Mouse (Mus musculus): Measurements from ENCODE around the gene Abca13. TPM values are rescaled to one million over a fixed set of nuclear protein-coding genes. Genes with fewer than 3 reads are reported as not detected.

Abca13 gene
- polyA plus RNA-seq, 1 experiment = 9.4 TPM

DNA sequence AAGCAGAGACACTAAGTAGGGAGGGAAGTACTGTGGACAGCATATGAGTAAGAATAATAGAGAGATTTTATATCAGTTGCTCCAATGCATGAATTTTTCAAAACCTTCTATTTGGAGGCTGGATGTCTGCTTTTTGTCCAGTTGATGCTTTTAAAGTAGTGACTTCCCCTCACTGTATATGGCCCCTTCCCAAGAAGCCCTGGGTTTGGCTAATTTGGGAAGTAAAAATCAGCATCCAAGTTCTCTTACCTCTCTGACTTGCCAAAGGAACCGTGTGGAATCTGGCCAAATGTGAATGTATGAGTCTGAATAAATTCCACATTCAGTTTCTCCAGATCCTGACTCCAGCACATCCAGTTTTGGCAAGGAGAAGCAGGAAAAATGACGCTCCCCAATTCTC is 228.5 kb downstream of the Abca13 start:
- Histone ChIP-seq H3K4me1 (ENCODE audit: control insufficient read depth, insufficient read depth, low read length) (no peaks in the 10 kb centered on the region), H3K4me3 (replicated peaks; ENCODE audit: control insufficient read depth, low read depth, low read length) (no peak overlapping the region), H3K27ac (ENCODE audit: control insufficient read depth, insufficient read depth, low read depth, low read length, poor library complexity) (no peak overlapping the region)
- TF ChIP-seq CTCF (IDR thresholded peaks at IDR 0.05; ENCODE audit: control insufficient read depth, insufficient read depth, low read length) = no peak
- TF ChIP-seq POLR2A (IDR thresholded peaks at IDR 0.05; ENCODE audit: borderline replicate concordance, control insufficient read depth, low read depth, low read length) = no peak
- 48% methylated on average over 2 of the region's 2 CpGs for WGBS

DNA sequence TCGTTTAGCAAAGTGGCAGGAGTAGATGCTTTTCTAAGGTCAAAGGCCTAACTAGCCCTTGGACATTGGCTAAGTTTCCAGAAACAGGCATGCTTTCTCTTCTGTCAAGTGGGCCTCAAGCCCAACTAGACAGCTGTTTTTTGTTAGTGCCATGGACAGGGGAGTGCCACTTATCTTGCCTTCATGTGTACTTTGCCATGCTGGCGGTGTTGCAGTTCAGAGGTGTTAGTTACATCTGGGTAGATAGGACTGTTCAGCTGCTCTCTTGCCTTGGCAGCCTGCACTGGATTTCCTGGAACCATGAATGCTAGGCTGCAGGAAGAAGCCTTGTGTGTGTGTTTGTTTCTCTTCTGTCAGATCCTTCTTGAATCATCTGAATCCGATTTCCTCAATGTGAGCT is 235.7 kb downstream of the Abca13 start:
- Histone ChIP-seq H3K27ac (ENCODE audit: control insufficient read depth, insufficient read depth, low read depth, low read length, poor library complexity) (no peak overlapping the region), H3K4me3 (replicated peaks; ENCODE audit: control insufficient read depth, low read depth, low read length) (no peak overlapping the region), H3K4me1 (ENCODE audit: control insufficient read depth, insufficient read depth, low read length) (no peaks in the 10 kb centered on the region)
- TF ChIP-seq CTCF (IDR thresholded peaks at IDR 0.05; ENCODE audit: control insufficient read depth, insufficient read depth, low read length) = no peak
- no peak for TF ChIP-seq POLR2A (IDR thresholded peaks at IDR 0.05; ENCODE audit: borderline replicate concordance, control insufficient read depth, low read depth, low read length)
- WGBS = 65% methylated on average over 3 of the region's 3 CpGs

DNA sequence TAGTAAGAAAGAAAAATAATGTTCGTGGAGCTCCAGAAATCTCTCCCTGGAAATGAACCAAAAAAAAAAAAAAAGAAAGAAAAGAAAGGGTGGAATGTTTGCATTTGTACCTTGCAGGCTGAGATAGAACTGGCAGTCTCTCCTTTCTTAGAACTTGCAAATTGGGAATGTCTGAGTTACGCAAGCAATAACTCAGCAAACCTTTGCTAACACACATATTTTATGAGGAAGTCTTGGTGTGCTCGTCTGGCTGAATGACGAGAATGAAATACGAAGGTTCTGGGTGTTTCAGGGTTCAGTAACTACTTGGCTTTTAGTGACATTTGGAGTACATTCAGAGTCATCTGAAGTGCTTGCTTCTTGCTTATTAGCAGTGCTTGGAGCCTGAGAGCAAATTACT is 241.1 kb downstream of the Abca13 start:
- H3K27ac ChIP-seq (ENCODE audit: control insufficient read depth, insufficient read depth, low read depth, low read length, poor library complexity) = no peak overlapping the region
- no peak overlapping the region for H3K4me3 ChIP-seq (replicated peaks; ENCODE audit: control insufficient read depth, low read depth, low read length)
- H3K4me1 ChIP-seq (ENCODE audit: control insufficient read depth, insufficient read depth, low read length) = no peaks in the 10 kb centered on the region
- TF ChIP-seq POLR2A (IDR thresholded peaks at IDR 0.05; ENCODE audit: borderline replicate concordance, control insufficient read depth, low read depth, low read length) = no peak
- no peak for TF ChIP-seq CTCF (IDR thresholded peaks at IDR 0.05; ENCODE audit: control insufficient read depth, insufficient read depth, low read length)
- 54% methylated on average over 5 of the region's 5 CpGs for WGBS

DNA sequence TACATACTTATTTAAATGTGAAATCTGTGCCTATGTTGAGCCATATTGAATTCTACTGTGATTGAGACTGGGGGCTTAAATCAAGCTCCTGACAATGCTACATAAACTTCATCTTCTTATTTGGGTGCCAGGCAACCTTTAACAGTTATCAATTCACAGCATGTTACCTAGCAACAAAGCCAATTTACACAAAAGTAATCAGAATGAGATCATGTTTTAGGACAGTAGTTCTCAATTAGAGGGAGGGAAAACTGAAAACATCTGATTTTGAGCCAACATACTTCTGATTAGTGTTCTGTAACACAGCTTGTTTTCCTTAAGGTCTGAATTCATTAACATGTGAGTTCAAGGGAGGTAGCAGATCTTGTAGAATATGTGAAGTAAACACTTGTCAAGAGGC is 244.9 kb downstream of the Abca13 start:
- TF ChIP-seq POLR2A (IDR thresholded peaks at IDR 0.05; ENCODE audit: borderline replicate concordance, control insufficient read depth, low read depth, low read length) = no peak
- no peak for TF ChIP-seq CTCF (IDR thresholded peaks at IDR 0.05; ENCODE audit: control insufficient read depth, insufficient read depth, low read length)
- no peak overlapping the region for H3K27ac ChIP-seq (ENCODE audit: control insufficient read depth, insufficient read depth, low read depth, low read length, poor library complexity)
- H3K4me1 ChIP-seq (ENCODE audit: control insufficient read depth, insufficient read depth, low read length) = no peaks in the 10 kb centered on the region
- no peak overlapping the region for H3K4me3 ChIP-seq (replicated peaks; ENCODE audit: control insufficient read depth, low read depth, low read length)

DNA sequence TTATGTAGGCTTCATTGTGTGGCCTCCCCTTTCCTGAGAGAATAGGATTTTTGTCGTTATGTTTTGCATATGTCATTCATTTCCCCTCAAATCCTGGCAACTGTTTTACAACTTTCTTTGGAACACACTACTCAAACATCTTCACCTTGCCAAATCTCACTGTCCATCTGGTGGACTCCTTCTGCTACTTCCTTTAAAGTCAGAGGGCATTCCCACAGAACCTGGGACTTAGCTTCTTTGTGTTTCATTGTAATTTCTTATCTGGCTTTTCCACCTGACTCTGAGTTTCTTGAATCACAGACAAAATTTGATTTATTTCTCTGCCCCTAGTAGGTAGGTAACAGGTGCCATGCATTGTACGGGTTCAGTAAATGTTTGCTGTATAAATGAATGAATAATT is 248.0 kb downstream of the Abca13 start:
- no peak overlapping the region for H3K4me3 ChIP-seq (replicated peaks; ENCODE audit: control insufficient read depth, low read depth, low read length)
- no peak overlapping the region for H3K27ac ChIP-seq (ENCODE audit: control insufficient read depth, insufficient read depth, low read depth, low read length, poor library complexity)
- WGBS = 28% methylated on average over 2 of the region's 2 CpGs
- TF ChIP-seq CTCF (IDR thresholded peaks at IDR 0.05; ENCODE audit: control insufficient read depth, insufficient read depth, low read length) = no peak
- TF ChIP-seq POLR2A (IDR thresholded peaks at IDR 0.05; ENCODE audit: borderline replicate concordance, control insufficient read depth, low read depth, low read length) = no peak
- no peaks in the 10 kb centered on the region for H3K4me1 ChIP-seq (ENCODE audit: control insufficient read depth, insufficient read depth, low read length)

DNA sequence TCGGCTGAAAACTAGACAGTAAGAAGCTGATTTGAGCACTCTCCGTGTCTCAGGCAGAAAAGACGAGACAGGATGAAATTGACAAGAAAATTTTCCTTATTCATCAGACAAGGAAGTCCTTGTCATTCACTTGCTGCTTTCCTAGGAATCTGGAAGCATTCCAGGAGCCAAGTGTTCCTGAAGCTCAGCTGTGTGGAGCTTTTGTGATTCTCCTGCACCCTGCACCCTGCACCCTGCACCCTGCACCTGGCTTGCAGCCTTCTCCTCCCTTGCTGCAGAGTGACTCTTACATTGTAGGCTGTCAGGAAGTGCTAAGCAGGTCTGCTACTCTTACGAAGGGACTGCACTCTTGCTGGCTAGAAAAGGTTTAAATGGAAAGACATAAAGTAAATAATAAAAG is 249.4 kb downstream of the Abca13 start:
- no peak overlapping the region for H3K4me3 ChIP-seq (replicated peaks; ENCODE audit: control insufficient read depth, low read depth, low read length)
- TF ChIP-seq CTCF (IDR thresholded peaks at IDR 0.05; ENCODE audit: control insufficient read depth, insufficient read depth, low read length) (no peak), POLR2A (IDR thresholded peaks at IDR 0.05; ENCODE audit: borderline replicate concordance, control insufficient read depth, low read depth, low read length) (no peak)
- no peaks in the 10 kb centered on the region for H3K4me1 ChIP-seq (ENCODE audit: control insufficient read depth, insufficient read depth, low read length)
- no peak overlapping the region for H3K27ac ChIP-seq (ENCODE audit: control insufficient read depth, insufficient read depth, low read depth, low read length, poor library complexity)
- 69% methylated on average over 4 of the region's 4 CpGs for WGBS

DNA sequence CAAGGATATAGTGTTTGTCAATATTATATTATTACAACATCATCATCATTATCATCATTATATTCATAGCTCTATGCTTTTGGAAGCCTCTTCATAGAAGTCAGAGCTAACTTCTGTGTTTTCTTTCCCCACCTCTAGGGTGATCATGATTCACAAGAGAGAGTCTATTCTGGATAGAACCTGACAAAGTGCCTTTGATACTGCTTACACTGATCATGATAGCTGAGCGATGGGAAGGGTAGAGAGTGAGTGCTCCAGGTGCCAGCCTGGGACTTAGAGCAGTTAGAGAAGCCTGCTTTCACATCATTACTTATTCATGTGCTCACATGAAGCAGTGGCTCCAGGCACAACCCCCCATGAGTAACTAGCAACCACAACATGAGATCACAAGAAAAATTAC is 280.7 kb downstream of the Abca13 start:
- TF ChIP-seq POLR2A (IDR thresholded peaks at IDR 0.05; ENCODE audit: borderline replicate concordance, control insufficient read depth, low read depth, low read length) (no peak), CTCF (IDR thresholded peaks at IDR 0.05; ENCODE audit: control insufficient read depth, insufficient read depth, low read length) (no peak)
- 79% methylated on average over 1 of the region's 1 CpGs for WGBS
- Histone ChIP-seq H3K4me1 (ENCODE audit: control insufficient read depth, insufficient read depth, low read length) (no peaks in the 10 kb centered on the region), H3K27ac (ENCODE audit: control insufficient read depth, insufficient read depth, low read depth, low read length, poor library complexity) (no peak overlapping the region), H3K4me3 (replicated peaks; ENCODE audit: control insufficient read depth, low read depth, low read length) (no peak overlapping the region)

DNA sequence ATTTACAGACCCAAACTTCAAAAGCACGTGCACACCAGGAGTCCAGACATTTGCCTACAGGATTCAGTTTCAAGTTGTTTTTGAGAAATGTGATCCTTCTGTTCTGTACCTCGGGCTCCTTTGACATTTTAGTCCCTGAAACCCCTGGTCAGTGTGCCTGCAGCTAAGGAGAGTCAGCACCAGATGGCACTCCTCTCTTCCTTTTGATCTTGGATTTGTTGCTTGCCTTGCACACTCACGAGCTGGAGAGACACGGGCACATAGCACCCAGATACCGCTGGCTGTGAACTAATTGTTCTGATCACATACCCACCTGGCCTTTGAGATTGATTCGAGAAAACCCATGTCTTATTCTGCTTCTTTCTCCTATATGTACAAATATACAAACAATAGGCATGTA is 289.8 kb downstream of the Abca13 start:
- Histone ChIP-seq H3K4me3 (replicated peaks; ENCODE audit: control insufficient read depth, low read depth, low read length) (no peak overlapping the region), H3K27ac (ENCODE audit: control insufficient read depth, insufficient read depth, low read depth, low read length, poor library complexity) (no peak overlapping the region), H3K4me1 (ENCODE audit: control insufficient read depth, insufficient read depth, low read length) (no peaks in the 10 kb centered on the region)
- 17% methylated on average over 6 of the region's 6 CpGs for WGBS
- no peak for TF ChIP-seq POLR2A (IDR thresholded peaks at IDR 0.05; ENCODE audit: borderline replicate concordance, control insufficient read depth, low read depth, low read length)
- no peak for TF ChIP-seq CTCF (IDR thresholded peaks at IDR 0.05; ENCODE audit: control insufficient read depth, insufficient read depth, low read length)
